Mouse (Mus musculus): ENCODE results near the gene Foxi3. TPM values are rescaled to one million over a fixed set of nuclear protein-coding genes. Genes with fewer than 3 reads are reported as not detected.

The Foxi3 gene
- not detected in 2 replicates for polyA plus RNA-seq (2015; fragmentation: Nextera tagmentation; extraction: Ambion mirVana)

DNA sequence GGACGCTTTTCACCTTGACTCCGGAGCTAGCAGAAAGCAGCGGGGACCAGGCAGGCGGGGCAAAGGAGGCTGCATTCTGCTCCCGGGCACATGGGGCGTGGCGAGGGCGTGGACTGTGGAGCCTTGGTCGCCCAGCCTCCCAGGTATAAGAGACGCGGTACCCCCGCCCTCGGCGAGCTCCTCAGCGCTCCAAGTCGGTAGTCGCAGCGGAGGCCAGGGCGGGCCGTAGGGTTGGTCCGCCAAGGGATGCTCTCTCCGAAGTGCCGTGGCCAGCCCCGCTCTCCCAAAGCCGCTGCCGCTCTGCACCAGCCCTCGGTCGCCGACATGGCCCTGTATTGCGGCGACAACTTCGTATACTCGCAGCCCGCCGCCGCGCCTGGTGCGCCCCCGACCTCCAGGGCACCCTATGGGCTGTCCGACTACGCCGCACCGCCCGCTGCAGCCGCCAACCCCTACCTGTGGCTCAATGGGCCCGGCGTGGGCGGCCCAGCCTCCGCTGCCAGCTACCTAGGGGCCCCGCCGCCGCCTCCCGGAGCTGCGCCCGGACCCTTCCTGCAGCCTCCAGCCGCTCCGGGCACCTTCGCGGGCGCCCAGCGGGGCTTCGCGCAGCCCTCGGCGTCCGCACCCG, at the start of gene Foxi3:
Gene Foxi3, plus strand, starts transcription at position 247 of the 628 bp plus-strand sequence.
- DNase-seq (ENCODE audit: low spot score): no peak

GRCm38 (mm10) chr6:70909572-70909971, 46.8 kb upstream of the Foxi3 start:
- no peak for DNase-seq (ENCODE audit: low spot score)

- DNase-seq (ENCODE audit: low spot score): no peak
Observed at GRCm38 (mm10) chr6:70910285-70910684, 46.0 kb upstream of the Foxi3 start.

DNA sequence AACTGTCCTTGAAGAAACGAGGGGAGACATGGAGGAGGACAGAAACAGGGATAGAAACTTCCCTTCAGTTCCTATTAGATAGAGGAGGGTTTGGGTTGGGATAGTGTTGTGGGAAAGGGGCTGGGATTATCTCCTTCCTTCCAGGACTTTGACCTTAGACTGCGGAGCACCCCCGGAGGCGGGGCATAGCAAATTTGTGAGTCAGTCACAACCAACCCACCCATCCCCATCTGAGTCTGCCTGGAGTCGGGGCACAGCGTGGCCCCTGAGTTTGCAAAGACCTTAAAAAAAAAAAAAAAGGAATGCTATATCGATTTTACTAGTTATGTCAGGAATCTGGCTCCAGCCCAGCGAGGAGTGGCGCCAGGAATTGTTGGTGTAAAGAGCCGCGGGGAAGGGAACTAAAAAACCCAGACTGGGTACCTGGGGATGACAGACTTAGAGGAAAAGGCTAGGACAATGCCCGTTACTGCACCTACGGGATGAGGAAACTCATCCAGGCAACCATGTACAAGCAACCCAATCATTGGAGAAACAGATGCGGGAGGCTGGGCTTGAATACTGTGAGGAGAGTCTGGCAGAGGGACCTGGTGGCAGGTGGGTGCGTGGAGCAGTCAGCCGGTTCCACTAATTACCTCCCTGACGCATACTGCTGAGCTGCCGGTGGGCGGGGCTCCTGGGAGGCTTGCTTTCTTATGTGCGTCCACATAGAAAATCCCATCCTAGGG, 44.5 kb upstream of the Foxi3 start:
- no peak for DNase-seq (ENCODE audit: low spot score)

GRCm38 (mm10) chr6:70912396-70912765, 44.0 kb upstream of the Foxi3 start:
- DNase-seq (ENCODE audit: low spot score): no peak

GRCm38 (mm10) chr6:70918827-70919226, 37.5 kb upstream of the Foxi3 start, which contains the start of gene Tex37:
Gene Tex37, minus strand, starts transcription at chr6:70918927.
- DNase-seq (ENCODE audit: low spot score): no peak

GRCm38 (mm10) chr6:70921274-70922074, 34.9 kb upstream of the Foxi3 start:
- DNase-seq (ENCODE audit: low spot score): peak; percentile 39

- no peak for DNase-seq (ENCODE audit: low spot score)
Observed at GRCm38 (mm10) chr6:70931801-70932200, 24.5 kb upstream of the Foxi3 start.

DNA sequence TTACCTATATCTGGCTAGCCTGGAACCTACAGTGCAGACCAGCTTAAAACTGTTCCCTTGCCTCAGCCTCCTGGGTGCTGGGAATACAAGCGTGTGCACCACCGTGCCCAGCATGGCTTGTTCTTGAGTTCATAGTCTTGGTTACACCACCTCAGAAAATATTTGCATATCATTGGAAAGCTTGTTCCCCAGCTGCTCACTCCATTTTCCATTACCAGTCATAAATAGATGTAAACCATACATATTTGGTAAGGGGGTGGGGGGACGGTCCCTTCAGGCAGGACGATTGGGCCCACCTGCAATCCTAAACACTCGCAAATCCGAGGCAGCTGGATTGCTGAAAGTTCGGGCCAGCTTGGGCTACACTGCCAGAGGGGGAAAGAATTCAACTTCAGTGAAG, 3.1 kb upstream of the Foxi3 start:
- no peak for DNase-seq (ENCODE audit: low spot score)

- no peak for DNase-seq (ENCODE audit: low spot score)
Observed at GRCm38 (mm10) chr6:70954040-70954439, 2.3 kb upstream of the Foxi3 start.

- no peak for DNase-seq (ENCODE audit: low spot score)
Observed at GRCm38 (mm10) chr6:70955291-70955800, 985 bp upstream of the Foxi3 start.

- DNase-seq (ENCODE audit: low spot score): no peak
Observed at GRCm38 (mm10) chr6:70955841-70956240, 490 bp upstream of the Foxi3 start.

- DNase-seq (ENCODE audit: low spot score): no peak
Observed at GRCm38 (mm10) chr6:70956936-70957335, 605 bp downstream of the Foxi3 start.

- DNase-seq (ENCODE audit: low spot score): no peak
Observed at GRCm38 (mm10) chr6:70957341-70957940, 1.1 kb downstream of the Foxi3 start.

DNA sequence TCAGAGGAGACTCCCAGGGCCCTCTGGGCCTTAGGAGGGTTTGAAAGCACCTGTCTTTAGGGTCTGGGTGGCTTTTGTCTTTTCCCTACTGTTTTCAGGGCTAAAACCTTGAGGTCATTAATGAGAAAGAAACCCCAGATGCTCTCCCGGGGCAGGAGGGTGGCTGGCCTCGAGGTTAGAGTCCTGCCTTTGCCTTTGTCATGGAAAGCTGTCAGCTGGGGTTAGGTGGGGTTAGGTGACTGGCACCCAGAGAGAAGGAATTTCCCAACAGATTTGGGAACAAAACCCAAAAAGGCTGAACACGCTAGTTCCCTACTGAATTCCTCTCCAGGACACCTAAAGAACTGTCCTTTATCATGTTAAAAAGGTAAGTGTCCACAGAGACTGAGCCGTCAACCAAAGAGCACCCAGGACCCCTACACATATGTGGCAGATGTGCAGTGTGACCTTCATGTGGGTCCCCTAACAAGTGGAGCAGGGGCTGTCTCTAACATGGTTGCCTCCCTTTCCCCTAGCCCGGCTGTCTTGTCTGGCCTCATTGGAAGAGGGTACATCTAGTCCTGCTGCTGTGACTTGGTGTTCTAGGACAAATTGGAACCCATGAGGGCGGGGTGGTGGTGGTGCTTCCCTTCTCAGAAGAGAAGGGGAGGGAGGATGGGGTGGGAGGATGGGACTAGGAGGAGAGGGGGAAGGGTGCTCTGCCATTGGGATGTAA, 7.9 kb downstream of the Foxi3 start:
- no peak for DNase-seq (ENCODE audit: low spot score)

- no peak for DNase-seq (ENCODE audit: low spot score)
Observed at GRCm38 (mm10) chr6:70965694-70966093, 9.4 kb downstream of the Foxi3 start.

GRCm38 (mm10) chr6:70967422-70967821, 11.1 kb downstream of the Foxi3 start:
- DNase-seq (ENCODE audit: low spot score): no peak

GRCm38 (mm10) chr6:70968291-70968690, 12.0 kb downstream of the Foxi3 start:
- no peak for DNase-seq (ENCODE audit: low spot score)

DNA sequence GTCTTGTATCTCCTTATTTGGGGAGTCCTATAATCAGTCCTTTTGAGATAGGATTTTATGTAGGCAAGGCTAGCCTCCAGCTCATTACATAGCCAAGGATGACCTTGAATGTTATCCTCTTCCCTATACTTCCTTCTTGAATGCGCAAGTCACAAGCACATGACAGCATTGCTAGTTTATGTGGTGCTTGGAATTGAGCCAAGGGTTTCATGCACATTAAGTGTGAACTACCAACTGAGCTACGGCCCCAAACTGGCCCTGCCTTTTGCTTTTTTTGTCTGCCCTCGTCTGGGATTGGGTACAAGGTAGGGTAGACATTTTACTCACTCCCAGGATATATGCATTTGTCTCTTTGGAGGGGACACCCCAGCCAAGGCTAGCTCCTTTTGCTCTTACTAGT, 16.7 kb downstream of the Foxi3 start:
- no peak for DNase-seq (ENCODE audit: low spot score)

- no peak for DNase-seq (ENCODE audit: low spot score)
Observed at GRCm38 (mm10) chr6:70981036-70981435, 24.7 kb downstream of the Foxi3 start.

DNA sequence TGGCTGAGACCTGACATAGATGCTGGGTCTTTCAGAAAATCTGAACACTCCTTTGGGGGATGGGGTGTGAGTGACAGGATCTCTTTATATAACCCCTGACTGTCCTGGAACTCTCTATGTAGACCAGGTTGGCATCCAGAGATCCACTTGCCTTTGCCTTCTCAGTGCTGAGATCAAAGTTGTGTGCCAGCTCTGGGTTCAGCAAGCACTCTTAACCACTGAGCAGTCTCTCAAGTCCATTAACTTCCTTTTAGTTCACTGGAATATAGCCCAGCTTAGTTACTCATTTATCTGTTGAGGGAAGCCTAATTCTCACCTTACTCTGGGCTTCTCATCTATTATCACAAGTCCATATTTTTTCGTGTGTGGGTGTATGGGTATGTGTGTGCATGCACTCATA, 26.1 kb downstream of the Foxi3 start:
- DNase-seq (ENCODE audit: low spot score): no peak

Measured in thymus, postnatal 0 days (tissue).